Mouse (Mus musculus) ES-Bruce4 (cell line): ENCODE results near the gene Qpctl.

ENCODE experiments used
- CTCF ChIP-seq: IDR thresholded peaks from one replicate; pipeline ENCODE4 v1.8.1; 2011; ENCODE audit warnings: low read depth, low read length
- EP300 ChIP-seq: IDR thresholded peaks from 2 replicates; pipeline ENCODE4 v1.6.1; 2011; ENCODE audit warnings: low read depth, low read length; ENCODE audit not compliant: insufficient read depth
- POLR2A ChIP-seq: IDR thresholded peaks from one replicate; pipeline ENCODE4 v1.8.1; 2011; ENCODE audit warnings: low read length; ENCODE audit not compliant: insufficient read depth

GRCm38 (mm10) chr7:19091913-19092312, 57.2 kb downstream of the Qpctl start:
- TF ChIP-seq CTCF (no peak), EP300 (no peak), POLR2A (no peak)
